Mouse (Mus musculus) subcutaneous adipose tissue, adult 2 months (tissue): ENCODE results near the gene Mtx1. TPM values are rescaled to one million over a fixed set of nuclear protein-coding genes. Genes with fewer than 3 reads are reported as not detected.

Experiments
- polyA plus RNA-seq: library from polyadenylated mRNA; depleted of rRNA; stranded (reverse); fragments of >200 nt; gene quantifications from 2 replicates; pipeline ENCODE4 v1.2.3, GENCODE M21; 2012; ENCODE audit warnings: low replicate concordance; rRNA removed

The Mtx1 gene
- 170 and 192 TPM in 2 replicates for polyA plus RNA-seq

GRCm38 (mm10) chr3:89226900-89227299 is at the start of gene Mtx1:
Gene Mtx1, minus strand, starts transcription at chr3:89227088.

GRCm38 (mm10) chr3:89270051-89270755 is 43.3 kb upstream of the Mtx1 start, which contains the start of gene Slc50a1:
Gene Slc50a1, minus strand, starts transcription at chr3:89270570.

GRCm38 (mm10) chr3:89259076-89259475 is 32.2 kb upstream of the Mtx1 start, which contains the start of gene Dpm3:
Gene Dpm3, plus strand, starts transcription at chr3:89259358.

GRCm38 (mm10) chr3:89246261-89247100 is 19.6 kb upstream of the Mtx1 start, which contains the start of gene Trim46:
Gene Trim46, minus strand, starts transcription at chr3:89246309.

GRCm38 (mm10) chr3:89245688-89246171 is 18.8 kb upstream of the Mtx1 start, which contains the start of gene Krtcap2:
Gene Krtcap2, plus strand, starts transcription at chr3:89245966.

GRCm38 (mm10) chr3:89228836-89229235 is 1.9 kb upstream of the Mtx1 start, which contains the start of gene Muc1:
Gene Muc1, plus strand, starts transcription at chr3:89229057.

GRCm38 (mm10) chr3:89214681-89215411 is 12.0 kb downstream of the Mtx1 start, which contains the start of gene Thbs3:
Gene Thbs3, plus strand, starts transcription at chr3:89215180.

GRCm38 (mm10) chr3:89202253-89203141 is 24.4 kb downstream of the Mtx1 start, which contains the start of gene Gba:
Gene Gba, plus strand, starts transcription at chr3:89202928.

GRCm38 (mm10) chr3:89183058-89183958 is 43.6 kb downstream of the Mtx1 start, which contains the start of gene Fam189b:
Gene Fam189b, plus strand, starts transcription at chr3:89183143.

GRCm38 (mm10) chr3:89177242-89178106 is 49.4 kb downstream of the Mtx1 start, which contains the start of gene Scamp3:
Gene Scamp3, plus strand, starts transcription at chr3:89177473.

GRCm38 (mm10) chr3:89164506-89165267 is 62.2 kb downstream of the Mtx1 start, which contains the start of gene Clk2:
Gene Clk2, plus strand, starts transcription at chr3:89164795.

GRCm38 (mm10) chr3:89159616-89160344 is 67.1 kb downstream of the Mtx1 start, which contains the start of gene Hcn3:
Gene Hcn3, minus strand, starts transcription at chr3:89160196.

Other genes starting within 250 kb of the Mtx1 start
- 34.6 and 53.0 TPM in 2 replicates for gene Rusc1, start 133.8 kb downstream of the Mtx1 start, polyA plus RNA-seq
- not detected in 2 replicates for gene Gm43738, start 126.0 kb downstream of the Mtx1 start, polyA plus RNA-seq
- gene Fdps, start 125.1 kb downstream of the Mtx1 start, polyA plus RNA-seq: 79.2 and 117 TPM in 2 replicates
- 1.9 TPM in 1 of 2 replicates, not detected in the other for gene Pklr, start 90.9 kb downstream of the Mtx1 start, polyA plus RNA-seq
- 0.11 and 1.8 TPM in 2 replicates for gene Hcn3, start 66.9 kb downstream of the Mtx1 start, polyA plus RNA-seq
- 52.1 and 101 TPM in 2 replicates for gene Clk2, start 62.3 kb downstream of the Mtx1 start, polyA plus RNA-seq
- 176 and 177 TPM in 2 replicates for gene Scamp3, start 49.6 kb downstream of the Mtx1 start, polyA plus RNA-seq
- 30.0 and 81.4 TPM in 2 replicates for gene Fam189b, start 43.9 kb downstream of the Mtx1 start, polyA plus RNA-seq
- 119 and 134 TPM in 2 replicates for gene Gba, start 24.2 kb downstream of the Mtx1 start, polyA plus RNA-seq
- gene Thbs3, start 11.9 kb downstream of the Mtx1 start, polyA plus RNA-seq: 55.5 and 268 TPM in 2 replicates
- 2.8 and 52.8 TPM in 2 replicates for gene Muc1, start 2.0 kb upstream of the Mtx1 start, polyA plus RNA-seq
- gene Krtcap2, start 18.9 kb upstream of the Mtx1 start, polyA plus RNA-seq: 112 and 194 TPM in 2 replicates
- 5.0 and 16.6 TPM in 2 replicates for gene Trim46, start 19.2 kb upstream of the Mtx1 start, polyA plus RNA-seq
- gene Dpm3, start 32.3 kb upstream of the Mtx1 start, polyA plus RNA-seq: 369 and 505 TPM in 2 replicates
- 187 and 197 TPM in 2 replicates for gene Slc50a1, start 43.5 kb upstream of the Mtx1 start, polyA plus RNA-seq
- gene Efna1, start 54.1 kb upstream of the Mtx1 start, polyA plus RNA-seq: 42.8 and 59.6 TPM in 2 replicates
- 0.56 and 5.8 TPM in 2 replicates for gene Efna3, start 95.9 kb upstream of the Mtx1 start, polyA plus RNA-seq
- gene Efna4, start 110.9 kb upstream of the Mtx1 start, polyA plus RNA-seq: 3.7 and 48.7 TPM in 2 replicates
- gene Adam15, start 122.9 kb upstream of the Mtx1 start, polyA plus RNA-seq: 211 and 374 TPM in 2 replicates
- 2.2 and 6.3 TPM in 2 replicates for gene Dcst2, start 134.9 kb upstream of the Mtx1 start, polyA plus RNA-seq
- 1.1 and 4.6 TPM in 2 replicates for gene Dcst1, start 138.2 kb upstream of the Mtx1 start, polyA plus RNA-seq
- 69.1 and 111 TPM in 2 replicates for gene Zbtb7b, start 167.7 kb upstream of the Mtx1 start, polyA plus RNA-seq
- 0.24 TPM in 1 of 2 replicates, not detected in the other for gene Lenep, start 175.7 kb upstream of the Mtx1 start, polyA plus RNA-seq
- 62.8 and 93.5 TPM in 2 replicates for gene Flad1, start 184.8 kb upstream of the Mtx1 start, polyA plus RNA-seq
- 46.2 and 57.2 TPM in 2 replicates for gene Cks1b, start 191.3 kb upstream of the Mtx1 start, polyA plus RNA-seq
- gene Shc1, start 191.4 kb upstream of the Mtx1 start, polyA plus RNA-seq: 109 and 199 TPM in 2 replicates
- 30.5 and 69.3 TPM in 2 replicates for gene Pygo2, start 203.1 kb upstream of the Mtx1 start, polyA plus RNA-seq
- gene Pbxip1, start 209.6 kb upstream of the Mtx1 start, polyA plus RNA-seq: 53.4 and 121 TPM in 2 replicates
- gene Pmvk, start 227.5 kb upstream of the Mtx1 start, polyA plus RNA-seq: 67.3 and 96.9 TPM in 2 replicates